Mouse (Mus musculus) cortical plate, adult 2 months (tissue): ENCODE results near the gene Kat2b.

Experiments
- CTCF ChIP-seq: fragments of 200-500 bp; IDR thresholded peaks from 2 replicates; pipeline ENCODE4 v1.5.1; 2011; ENCODE audit warnings: mild to moderate bottlenecking, control low read depth, low read length; ENCODE audit not compliant: insufficient read depth; ENCODE audit errors: extremely low read depth
- POLR2A ChIP-seq: fragments of 200-500 bp; IDR thresholded peaks from 2 replicates; pipeline ENCODE4 v1.6.1; 2011; ENCODE audit warnings: mild to moderate bottlenecking, low read length, control low read depth; ENCODE audit not compliant: insufficient read depth; ENCODE audit errors: extremely low read depth

DNA sequence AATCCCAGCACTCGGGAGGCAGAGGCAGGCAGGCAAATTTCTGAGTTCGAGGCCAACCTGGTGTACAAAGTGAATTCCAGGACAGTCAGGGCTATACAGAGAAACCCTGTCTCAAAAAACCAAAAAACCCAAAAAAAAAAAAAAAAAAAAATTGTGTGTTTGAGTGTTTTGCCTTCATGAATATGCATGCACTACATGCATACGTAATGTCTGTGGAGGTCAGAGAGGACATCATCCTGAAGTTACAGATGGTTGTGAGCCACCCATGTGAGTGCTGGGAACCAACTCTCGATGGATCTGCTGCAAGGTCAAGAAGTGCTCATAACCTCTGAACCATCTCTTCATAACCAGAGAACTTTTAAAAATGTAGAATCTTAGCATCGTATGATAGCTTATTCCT is 25.2 kb downstream of the Kat2b start:
- TF ChIP-seq CTCF (no peak), POLR2A (no peak)
